Comparison of ENCODE assay signal across 9 mouse cellular contexts in genomic region chr11:95000548-95000947, GRCm38 (mm10). TPM values are rescaled to one million over a fixed set of nuclear protein-coding genes. Genes with fewer than 3 reads are reported as not detected.
A peak's percentile ranks its signal among the peaks of the same experiment; 100 is the strongest.
DNase-seq lines count a peak whose midpoint lies in the region; ATAC-seq and TF ChIP-seq lines count a peak whose summit lies in the region.
"Had no signal": no experiment of that assay in that cellular context is flagged by ENCODE, and none has a peak within 500 bp of the region (broad histone marks: within the 10 kb centered on the region; RNA-seq: fewer than 3 reads in every experiment).

No protein-coding gene starts in this region.

- H3K36me3 ChIP-seq in stomach, embryonic 14.5 days (ENCODE audit: control insufficient read depth, insufficient read depth, low read length) = peaks cover 71% of the 10 kb centered on the region
- H3K36me3 ChIP-seq in stomach, postnatal 0 days (ENCODE audit: control insufficient read depth, insufficient read depth, low read length) = peaks cover 31% of the 10 kb centered on the region
- peaks cover 99% of the 10 kb centered on the region for H3K36me3 ChIP-seq in forebrain, embryonic 10.5 days (replicated peaks)
- peaks cover 38% of the 10 kb centered on the region for H3K36me3 ChIP-seq in liver, embryonic 16.5 days (ENCODE audit: control insufficient read depth, insufficient read depth)
- H3K36me3 ChIP-seq in neural tube, embryonic 13.5 days = peaks cover 96% of the 10 kb centered on the region

- H3K4me1 ChIP-seq in stomach, embryonic 14.5 days (ENCODE audit: control insufficient read depth, insufficient read depth, low read length) = peaks cover 4% of the 10 kb centered on the region; the same call in 1 of the 2 replicates
- no peaks in the 10 kb centered on the region; the same call in 1 of the 2 replicates for H3K4me1 ChIP-seq in stomach, postnatal 0 days (replicated peaks; ENCODE audit: control insufficient read depth, insufficient read depth)
- peaks cover 51% of the 10 kb centered on the region for H3K4me1 ChIP-seq in forebrain, embryonic 10.5 days
- peaks cover 71% of the 10 kb centered on the region for H3K4me1 ChIP-seq in liver, embryonic 16.5 days (ENCODE audit: control insufficient read depth, low read depth, low read length)
- peaks cover 63% of the 10 kb centered on the region for H3K4me1 ChIP-seq in neural tube, embryonic 13.5 days (replicated peaks)

- H3K27me3 ChIP-seq in stomach, embryonic 14.5 days (ENCODE audit: control insufficient read depth, insufficient read depth, low read length) = no peaks in the 10 kb centered on the region
- no peaks in the 10 kb centered on the region for H3K27me3 ChIP-seq in stomach, postnatal 0 days (ENCODE audit: control insufficient read depth, insufficient read depth, low read length)
- H3K27me3 ChIP-seq in forebrain, embryonic 10.5 days (ENCODE audit: poor library complexity, severe bottlenecking) = no peaks in the 10 kb centered on the region
- H3K27me3 ChIP-seq in liver, embryonic 16.5 days (ENCODE audit: control insufficient read depth, insufficient read depth, low read depth, low read length) = no peaks in the 10 kb centered on the region
- no peaks in the 10 kb centered on the region for H3K27me3 ChIP-seq in neural tube, embryonic 13.5 days

- WGBS in stomach, embryonic 14.5 days = 26% methylated on average over 4 of the region's 4 CpGs
- WGBS in stomach, postnatal 0 days = 23% methylated on average over 4 of the region's 4 CpGs
- WGBS in forebrain, embryonic 10.5 days = 63% methylated on average over 4 of the region's 4 CpGs
- WGBS in liver, embryonic 16.5 days (ENCODE audit: insufficient replicate concordance) = 10% methylated on average over 4 of the region's 4 CpGs
- 30% methylated on average over 4 of the region's 4 CpGs for WGBS in neural tube, embryonic 13.5 days

- no peak overlapping the region for H3K4me3 ChIP-seq in stomach, embryonic 14.5 days (ENCODE audit: low read depth, low read length)
- no peak overlapping the region for H3K4me3 ChIP-seq in stomach, postnatal 0 days (ENCODE audit: low read depth, low read length)
- peak overlapping the region; percentile 15; the same call in 1 of the 2 replicates for H3K4me3 ChIP-seq in forebrain, embryonic 10.5 days
- no peak overlapping the region for H3K4me3 ChIP-seq in liver, embryonic 16.5 days (ENCODE audit: low read depth, low read length)
- no peak overlapping the region for H3K4me3 ChIP-seq in neural tube, embryonic 13.5 days

- H3K4me2 ChIP-seq in stomach, embryonic 14.5 days (replicated peaks; ENCODE audit: low read depth, low read length) = no peak overlapping the region
- no peak overlapping the region for H3K4me2 ChIP-seq in stomach, postnatal 0 days (replicated peaks; ENCODE audit: low read depth)
- H3K4me2 ChIP-seq in liver, embryonic 16.5 days (ENCODE audit: low read depth, low read length) = peak overlapping the region; percentile 28; the same call in 1 of the 2 replicates
- peak overlapping the region; percentile 24; the same call in 1 of the 2 replicates for H3K4me2 ChIP-seq in neural tube, embryonic 13.5 days

- no peak overlapping the region for H3K9ac ChIP-seq in stomach, embryonic 14.5 days (replicated peaks; ENCODE audit: low read depth, low read length)
- H3K9ac ChIP-seq in stomach, postnatal 0 days (ENCODE audit: low read length) = no peak overlapping the region
- peak overlapping the region; percentile 15; the same call in 1 of the 2 replicates for H3K9ac ChIP-seq in liver, embryonic 16.5 days (ENCODE audit: low read depth, low read length)
- peak overlapping the region; percentile 57 for H3K9ac ChIP-seq in neural tube, embryonic 13.5 days

- H3K27ac ChIP-seq in stomach, embryonic 14.5 days (ENCODE audit: low read length) = peak overlapping the region; percentile 50; the same call in 1 of the 2 replicates
- H3K27ac ChIP-seq in stomach, postnatal 0 days (replicated peaks) = no peak overlapping the region; the same call in 1 of the 2 replicates
- H3K27ac ChIP-seq in forebrain, embryonic 10.5 days = peak overlapping the region; percentile 45
- H3K27ac ChIP-seq in liver, embryonic 16.5 days (ENCODE audit: low read length) = peak overlapping the region; percentile 32
- H3K27ac ChIP-seq in neural tube, embryonic 13.5 days (replicated peaks) = peak overlapping the region; percentile 83

- no peaks in the 10 kb centered on the region for H3K9me3 ChIP-seq in stomach, embryonic 14.5 days (ENCODE audit: control insufficient read depth, low read depth, low read length)
- H3K9me3 ChIP-seq in stomach, postnatal 0 days (ENCODE audit: control insufficient read depth, low read length) = no peaks in the 10 kb centered on the region
- H3K9me3 ChIP-seq in forebrain, embryonic 10.5 days = no peaks in the 10 kb centered on the region
- H3K9me3 ChIP-seq in liver, embryonic 16.5 days (replicated peaks; ENCODE audit: control insufficient read depth, low read length) = no peaks in the 10 kb centered on the region
- no peaks in the 10 kb centered on the region for H3K9me3 ChIP-seq in neural tube, embryonic 13.5 days

- peak; percentile 0; the same call in 1 of the 2 replicates for ATAC-seq in stomach, embryonic 14.5 days (ENCODE audit: insufficient number of reproducible peaks, insufficient read depth, low FRiP score, low read depth)
- ATAC-seq in stomach, postnatal 0 days (ENCODE audit: low FRiP score, low TSS enrichment) = no peak
- ATAC-seq in inflammation-experienced regulatory T-cells, adult 6 months = peak; percentile 77
- no peak for ATAC-seq in liver, embryonic 16.5 days (ENCODE audit: low read depth)
- no peak for ATAC-seq in neural tube, embryonic 13.5 days (ENCODE audit: low read depth)

- no peak for TF ChIP-seq EP300 in stomach, postnatal 0 days (optimal IDR thresholded peaks at IDR 0.05)

- no peak for DNase-seq in stomach, postnatal 0 days (ENCODE audit: low spot score)
- DNase-seq in forebrain, embryonic 10.5 days (ENCODE audit: extremely low spot score, low spot score) = no peak
- DNase-seq in frontal cortex, postnatal 36 days (ENCODE audit: low spot score in 2 of 2) = no peak
- no peak for DNase-seq in embryo, embryonic 9.5 days (ENCODE audit: extremely low spot score)

- TF ChIP-seq CTCF in stomach, postnatal 0 days (IDR thresholded peaks at IDR 0.05; ENCODE audit: low read depth) = no peak

RNA-seq across cellular contexts. Expression of gene Samd14, which starts 9.1 kb away (rescaled TPM):
- polyA plus RNA-seq in stomach, embryonic 14.5 days (2014; fragmentation: Nextera tagmentation; extraction: Ambion mirVana) = 22.8 and 24.5 TPM in 2 replicates
- 6.7 and 7.2 TPM in 2 replicates for polyA plus RNA-seq in stomach, postnatal 0 days (2015; fragmentation: Nextera tagmentation; extraction: Ambion mirVana)
- polyA plus RNA-seq in forebrain, embryonic 10.5 days (2016; fragmentation: Nextera tagmentation; extraction: Ambion mirVana) = 35.8 and 36.7 TPM in 2 replicates
- under 1 TPM; 0.18 to 0.61 (median 0.46) TPM for polyA plus RNA-seq in inflammation-experienced regulatory T-cells, adult 6 months (2017; shearing (Covaris generic))
- polyA plus RNA-seq in liver, embryonic 16.5 days (2015; fragmentation: Nextera tagmentation; extraction: Ambion mirVana) = 27.2 and 34.7 TPM in 2 replicates
- polyA plus RNA-seq in neural tube, embryonic 13.5 days (2015; fragmentation: Nextera tagmentation; extraction: Ambion mirVana) = 133 and 151 TPM in 2 replicates

RNA-seq across cellular contexts. Expression of gene Ppp1r9b, which starts 9.7 kb away (rescaled TPM):
- 13.5 and 14.4 TPM in 2 replicates for polyA plus RNA-seq in stomach, embryonic 14.5 days (2014; fragmentation: Nextera tagmentation; extraction: Ambion mirVana)
- 4.9 and 5.4 TPM in 2 replicates for polyA plus RNA-seq in stomach, postnatal 0 days (2015; fragmentation: Nextera tagmentation; extraction: Ambion mirVana)
- polyA plus RNA-seq in forebrain, embryonic 10.5 days (2016; fragmentation: Nextera tagmentation; extraction: Ambion mirVana) = 8.7 and 10.7 TPM in 2 replicates
- 10 to 100 TPM; 19.1 to 24.8 (median 24.8) TPM for polyA plus RNA-seq in inflammation-experienced regulatory T-cells, adult 6 months (2017; shearing (Covaris generic))
- 7.1 and 7.6 TPM in 2 replicates for polyA plus RNA-seq in liver, embryonic 16.5 days (2015; fragmentation: Nextera tagmentation; extraction: Ambion mirVana)
- 18.0 and 19.3 TPM in 2 replicates for polyA plus RNA-seq in neural tube, embryonic 13.5 days (2015; fragmentation: Nextera tagmentation; extraction: Ambion mirVana)

RNA-seq across cellular contexts. Expression of gene Sgca, which starts 24.4 kb away (rescaled TPM):
- polyA plus RNA-seq in stomach, embryonic 14.5 days (2014; fragmentation: Nextera tagmentation; extraction: Ambion mirVana) = 0.30 and 0.46 TPM in 2 replicates
- 0.47 and 0.80 TPM in 2 replicates for polyA plus RNA-seq in stomach, postnatal 0 days (2015; fragmentation: Nextera tagmentation; extraction: Ambion mirVana)
- polyA plus RNA-seq in forebrain, embryonic 10.5 days (2016; fragmentation: Nextera tagmentation; extraction: Ambion mirVana) = not detected in 2 replicates
- not detected for polyA plus RNA-seq in inflammation-experienced regulatory T-cells, adult 6 months (2017; shearing (Covaris generic))
- 0.86 and 0.96 TPM in 2 replicates for polyA plus RNA-seq in liver, embryonic 16.5 days (2015; fragmentation: Nextera tagmentation; extraction: Ambion mirVana)
- 1.8 TPM in 1 of 2 replicates, not detected in the other for polyA plus RNA-seq in neural tube, embryonic 13.5 days (2015; fragmentation: Nextera tagmentation; extraction: Ambion mirVana)

RNA-seq across cellular contexts. Expression of gene Hils1, which starts 33.2 kb away (rescaled TPM):
- not detected in 2 replicates for polyA plus RNA-seq in stomach, embryonic 14.5 days (2014; fragmentation: Nextera tagmentation; extraction: Ambion mirVana)
- not detected in 2 replicates for polyA plus RNA-seq in stomach, postnatal 0 days (2015; fragmentation: Nextera tagmentation; extraction: Ambion mirVana)
- polyA plus RNA-seq in forebrain, embryonic 10.5 days (2016; fragmentation: Nextera tagmentation; extraction: Ambion mirVana) = not detected in 2 replicates
- polyA plus RNA-seq in inflammation-experienced regulatory T-cells, adult 6 months (2017; shearing (Covaris generic)) = not detected
- not detected in 2 replicates for polyA plus RNA-seq in liver, embryonic 16.5 days (2015; fragmentation: Nextera tagmentation; extraction: Ambion mirVana)
- not detected in 2 replicates for polyA plus RNA-seq in neural tube, embryonic 13.5 days (2015; fragmentation: Nextera tagmentation; extraction: Ambion mirVana)
- polyA plus RNA-seq: large intestine, adult 2 months had no signal

RNA-seq across cellular contexts. Expression of gene Pdk2, which starts 40.6 kb away (rescaled TPM):
- polyA plus RNA-seq in stomach, embryonic 14.5 days (2014; fragmentation: Nextera tagmentation; extraction: Ambion mirVana) = 34.1 and 35.8 TPM in 2 replicates
- polyA plus RNA-seq in stomach, postnatal 0 days (2015; fragmentation: Nextera tagmentation; extraction: Ambion mirVana) = 29.8 and 39.0 TPM in 2 replicates
- 12.1 and 12.5 TPM in 2 replicates for polyA plus RNA-seq in forebrain, embryonic 10.5 days (2016; fragmentation: Nextera tagmentation; extraction: Ambion mirVana)
- 1 to 10 TPM; 2.4 to 9.2 (median 8.2) TPM for polyA plus RNA-seq in inflammation-experienced regulatory T-cells, adult 6 months (2017; shearing (Covaris generic))
- 10.7 and 13.9 TPM in 2 replicates for polyA plus RNA-seq in liver, embryonic 16.5 days (2015; fragmentation: Nextera tagmentation; extraction: Ambion mirVana)
- 26.2 and 27.6 TPM in 2 replicates for polyA plus RNA-seq in neural tube, embryonic 13.5 days (2015; fragmentation: Nextera tagmentation; extraction: Ambion mirVana)

Comparison
In these comparisons a context has a peak if more than half of its experiments do, and no peak if none do; other contexts are left out.
1. ATAC-seq: peak in stomach, embryonic 14.5 days (single experiment) and inflammation-experienced regulatory T-cells, adult 6 months (single experiment); none in stomach, postnatal 0 days (single experiment), liver, embryonic 16.5 days (single experiment) and neural tube, embryonic 13.5 days (single experiment).
2. H3K4me2 ChIP-seq: peak in liver, embryonic 16.5 days (single experiment) and neural tube, embryonic 13.5 days (single experiment); none in stomach, embryonic 14.5 days (single experiment) and stomach, postnatal 0 days (single experiment).
3. H3K9ac ChIP-seq: peak in liver, embryonic 16.5 days (single experiment) and neural tube, embryonic 13.5 days (single experiment); none in stomach, embryonic 14.5 days (single experiment) and stomach, postnatal 0 days (single experiment).